Mouse (Mus musculus) MEL (cell line): ENCODE measurements around the gene Olfr550.
"Not testable (repeated sequence)": the region's sequence is repeated elsewhere in the genome, so short reads cannot be mapped to it uniquely, and the experiment has no call there.

Experiments used
- BHLHE40 ChIP-seq: IDR thresholded peaks from 2 replicates; pipeline ENCODE4 v1.6.1; 2012; ENCODE audit warnings: low read depth, mild to moderate bottlenecking, inconsistent platforms, low read length, improper control_type of control experiment, borderline replicate concordance
- CTCF ChIP-seq, 3 experiments: IDR thresholded peaks in 2 of 3; conservative IDR thresholded peaks in 1 of 3; 2 replicates each; pipeline ENCODE4 v1.5.1; 2011 to 2012; ENCODE audit warnings: low read length in 3 of 3, low read depth in 2 of 3, mild to moderate bottlenecking in 2 of 3, improper control_type of control experiment in 1 of 3, inconsistent platforms in 1 of 3, mixed read lengths in 1 of 3, moderate library complexity in 1 of 3; ENCODE audit not compliant: control insufficient read depth in 1 of 3, insufficient read depth in 1 of 3, poor library complexity in 1 of 3, severe bottlenecking in 1 of 3
- EP300 ChIP-seq, 2 experiments: IDR thresholded peaks; 2 replicates each; pipeline ENCODE4 v1.6.1; 2011; ENCODE audit warnings: improper control_type of control experiment in 2 of 2, low read length in 2 of 2, low read depth in 1 of 2, mild to moderate bottlenecking in 1 of 2
- ETS1 ChIP-seq: IDR thresholded peaks from 2 replicates; pipeline ENCODE4 v1.6.1; 2012; ENCODE audit warnings: low read depth, mild to moderate bottlenecking, inconsistent platforms, low read length, improper control_type of control experiment, moderate library complexity
- MYB ChIP-seq: IDR thresholded peaks from 2 replicates; pipeline ENCODE4 v1.6.1; 2011; ENCODE audit warnings: mild to moderate bottlenecking, low read depth, low read length, improper control_type of control experiment
- POLR2A ChIP-seq, 2 experiments: IDR thresholded peaks; 2 replicates each; pipeline ENCODE4 v1.6.1; 2011 to 2012; ENCODE audit warnings: low read length in 2 of 2, mild to moderate bottlenecking in 2 of 2, control low read depth in 1 of 2, improper control_type of control experiment in 1 of 2, low read depth in 1 of 2, moderate library complexity in 1 of 2; ENCODE audit not compliant: control insufficient read depth in 1 of 2, insufficient read depth in 1 of 2, poor library complexity in 1 of 2

DNA sequence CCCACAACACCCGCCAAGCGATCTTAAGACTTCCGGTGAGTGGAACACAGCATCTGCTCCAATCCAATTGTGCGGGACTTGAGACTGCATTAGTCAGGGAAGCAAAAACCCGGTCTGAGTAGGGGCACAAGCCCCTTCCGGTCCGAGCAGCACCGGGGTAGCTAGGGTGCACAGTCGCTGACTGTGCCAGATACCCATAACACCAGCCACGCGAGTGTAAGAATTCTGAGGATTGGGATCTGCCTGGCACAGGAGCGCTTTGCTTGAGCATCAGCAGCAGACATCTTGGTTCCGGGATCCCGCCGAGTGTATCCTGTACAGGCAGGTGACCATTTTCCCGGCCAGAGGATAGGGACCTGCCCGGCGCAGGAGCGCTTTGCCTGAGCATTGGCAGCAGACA is 49.1 kb downstream of the Olfr550 start:
- not testable (repeated sequence) for TF ChIP-seq CTCF (IDR thresholded peaks at IDR 0.05 in 2 of 3, conservative IDR thresholded peaks at IDR 0.05 in 1 of 3; ENCODE audit: control insufficient read depth in 1 of 3, insufficient read depth in 1 of 3, low read depth in 2 of 3, low read length in 3 of 3, poor library complexity in 1 of 3, severe bottlenecking in 1 of 3); BHLHE40; EP300 (IDR thresholded peaks at IDR 0.05; ENCODE audit: low read depth in 1 of 2, low read length in 2 of 2); POLR2A (IDR thresholded peaks at IDR 0.05; ENCODE audit: control insufficient read depth in 1 of 2, insufficient read depth in 1 of 2, low read depth in 1 of 2, low read length in 2 of 2, poor library complexity in 1 of 2); ETS1; MYB
